Comparison of ENCODE assay signal across 21 mouse cellular contexts in the genomic region with DNA sequence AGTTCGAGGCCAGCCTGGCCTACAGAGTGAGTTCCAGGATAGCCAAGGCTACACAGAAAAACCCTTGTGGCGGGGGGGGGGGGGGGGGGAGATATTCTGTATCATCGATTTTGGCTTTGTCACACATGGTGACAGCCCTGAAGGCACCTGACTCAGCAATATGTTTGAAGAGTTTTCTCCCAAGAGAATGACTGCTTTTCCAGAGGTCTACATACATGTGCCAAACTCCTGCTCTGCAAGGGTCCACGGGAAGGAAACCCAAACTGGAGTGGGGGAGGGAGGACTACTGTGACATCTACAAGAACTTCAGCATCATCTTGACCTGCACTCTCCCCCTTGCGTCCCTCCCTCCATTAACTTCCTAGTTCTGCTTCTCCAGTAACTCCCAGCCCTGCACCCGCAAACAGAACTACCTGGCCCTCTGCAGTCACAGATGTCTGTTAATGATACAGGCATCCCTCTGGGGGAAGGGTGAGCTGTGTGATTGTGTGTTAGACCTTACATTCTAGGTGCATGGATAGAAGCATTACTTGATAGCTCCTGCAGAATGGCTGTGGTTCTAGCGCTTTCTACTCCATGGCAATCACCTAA. TPM values are rescaled to one million over a fixed set of nuclear protein-coding genes. Genes with fewer than 3 reads are reported as not detected.
DNase-seq lines count a peak whose midpoint lies in the region; ATAC-seq and TF ChIP-seq lines count a peak whose summit lies in the region.
"Had no signal": no experiment of that assay in that cellular context is flagged by ENCODE, and none has a peak within 500 bp of the region (broad histone marks: within the 10 kb centered on the region; RNA-seq: fewer than 3 reads in every experiment).

No protein-coding gene starts in this region.

- H3K27ac ChIP-seq in heart, embryonic 12.5 days (ENCODE audit: poor library complexity, severe bottlenecking), result peak overlapping the region; percentile 45
- H3K27ac ChIP-seq in liver, embryonic 11.5 days (ENCODE audit: low read depth, low read length), result no peak overlapping the region
- H3K27ac ChIP-seq in MEL (ENCODE audit: control insufficient read depth, low read depth, low read length), result peak overlapping the region; percentile 95
- peak overlapping the region; percentile 98 for H3K27ac ChIP-seq in small intestine, adult 2 months (ENCODE audit: insufficient read depth, low read depth, low read length)
- no peak overlapping the region for H3K27ac ChIP-seq in forebrain, embryonic 15.5 days (replicated peaks)
- H3K27ac ChIP-seq: embryonic facial prominence, embryonic 15.5 days; heart, adult 2 months; limb, embryonic 15.5 days; midbrain, embryonic 15.5 days; neural tube, embryonic 12.5 days had no signal

- no peak for TF ChIP-seq RAD21 in MEL (IDR thresholded peaks at IDR 0.05; ENCODE audit: low read depth, low read length)

- H3K9ac ChIP-seq in heart, embryonic 12.5 days, result no peak overlapping the region
- H3K9ac ChIP-seq in liver, embryonic 11.5 days (ENCODE audit: low read depth, low read length), result no peak overlapping the region
- H3K9ac ChIP-seq in MEL (ENCODE audit: control insufficient read depth, low read depth, low read length, poor library complexity, severe bottlenecking), result peak overlapping the region; percentile 7; the same call in 1 of the 2 replicates
- H3K9ac ChIP-seq in forebrain, embryonic 15.5 days (replicated peaks), result no peak overlapping the region
- H3K9ac ChIP-seq: embryonic facial prominence, embryonic 15.5 days; forebrain, postnatal 0 days; limb, embryonic 15.5 days; midbrain, embryonic 15.5 days; neural tube, embryonic 12.5 days had no signal

- H3K4me1 ChIP-seq in heart, embryonic 12.5 days (replicated peaks), result peaks cover 62% of the 10 kb centered on the region
- peaks cover 12% of the 10 kb centered on the region for H3K4me1 ChIP-seq in liver, embryonic 11.5 days (replicated peaks; ENCODE audit: control insufficient read depth, insufficient read depth, low read length)
- peaks cover 37 to 59% of the 10 kb centered on the region in 2 experiments for H3K4me1 ChIP-seq in MEL (ENCODE audit: control insufficient read depth in 1 of 2, insufficient read depth in 2 of 2, low read length in 2 of 2)
- peaks cover 49% of the 10 kb centered on the region; the same call in 1 of the 2 replicates for H3K4me1 ChIP-seq in small intestine, adult 2 months (ENCODE audit: control insufficient read depth, insufficient read depth, insufficient read length, low read length)
- H3K4me1 ChIP-seq in forebrain, embryonic 15.5 days, result no peaks in the 10 kb centered on the region
- H3K4me1 ChIP-seq: midbrain, embryonic 15.5 days had no signal

- no peaks in the 10 kb centered on the region for H3K9me3 ChIP-seq in heart, embryonic 12.5 days (replicated peaks)
- H3K9me3 ChIP-seq in liver, embryonic 11.5 days (ENCODE audit: control insufficient read depth, low read length), result no peaks in the 10 kb centered on the region
- no peaks in the 10 kb centered on the region for H3K9me3 ChIP-seq in MEL (replicated peaks; ENCODE audit: insufficient read depth, low read length)
- no peaks in the 10 kb centered on the region for H3K9me3 ChIP-seq in forebrain, embryonic 15.5 days
- H3K9me3 ChIP-seq: embryonic facial prominence, embryonic 15.5 days; limb, embryonic 15.5 days; midbrain, embryonic 15.5 days; neural tube, embryonic 12.5 days had no signal

- no peak overlapping the region for H3K4me2 ChIP-seq in heart, embryonic 12.5 days
- no peak overlapping the region for H3K4me2 ChIP-seq in liver, embryonic 11.5 days
- H3K4me2 ChIP-seq in forebrain, embryonic 15.5 days (replicated peaks), result no peak overlapping the region
- H3K4me2 ChIP-seq: embryonic facial prominence, embryonic 15.5 days; limb, embryonic 15.5 days; midbrain, embryonic 15.5 days; neural tube, embryonic 12.5 days had no signal

- DNase-seq in heart, adult 18-20 months, result no peak
- no peak for DNase-seq in liver, embryonic 11.5 days (ENCODE audit: low spot score)
- DNase-seq in liver, result no peak
- peak; percentile 79 for DNase-seq in MEL (ENCODE audit: low read depth, low spot score)
- no peak for DNase-seq in lung, postnatal 25 days (ENCODE audit: low spot score)
- DNase-seq: adrenal gland, postnatal 25 days; cerebellum, adult 9-11 months; forebrain, postnatal 0 days; gastrocnemius, postnatal 14 days; heart, adult 2 months; left cerebral cortex, postnatal 4 days; right cerebral cortex, postnatal 25 days had no signal

- 0 out of 2 replicates have a peak, but pooled peaks cover 4% of the 10 kb centered on the region for H3K36me3 ChIP-seq in heart, embryonic 12.5 days
- no peaks in the 10 kb centered on the region for H3K36me3 ChIP-seq in liver, embryonic 11.5 days (ENCODE audit: control insufficient read depth, insufficient read depth, low read length)
- peaks cover 5 to 63% of the 10 kb centered on the region in 2 experiments for H3K36me3 ChIP-seq in MEL (ENCODE audit: control insufficient read depth in 1 of 2, insufficient read depth in 2 of 2, low read length in 2 of 2)
- H3K36me3 ChIP-seq in small intestine, adult 2 months (ENCODE audit: control insufficient read depth, insufficient read depth, low read length), result peaks cover 17% of the 10 kb centered on the region
- no peaks in the 10 kb centered on the region for H3K36me3 ChIP-seq in forebrain, embryonic 15.5 days
- H3K36me3 ChIP-seq: embryonic facial prominence, embryonic 15.5 days; limb, embryonic 15.5 days; midbrain, embryonic 15.5 days; neural tube, embryonic 12.5 days had no signal

- H3K27me3 ChIP-seq in heart, embryonic 12.5 days (replicated peaks), result no peaks in the 10 kb centered on the region
- H3K27me3 ChIP-seq in liver, embryonic 11.5 days (replicated peaks; ENCODE audit: control insufficient read depth, insufficient read depth, low read length), result no peaks in the 10 kb centered on the region
- H3K27me3 ChIP-seq in MEL (ENCODE audit: control insufficient read depth in 1 of 2, insufficient read depth in 2 of 2, low read length in 2 of 2), result no peaks in the 10 kb centered on the region
- H3K27me3 ChIP-seq in small intestine, adult 2 months (ENCODE audit: control insufficient read depth, insufficient read depth, low read length), result no peaks in the 10 kb centered on the region
- no peaks in the 10 kb centered on the region for H3K27me3 ChIP-seq in forebrain, embryonic 15.5 days
- H3K27me3 ChIP-seq: embryonic facial prominence, embryonic 15.5 days; limb, embryonic 15.5 days; midbrain, embryonic 15.5 days; neural tube, embryonic 12.5 days had no signal

- peaks cover 9% of the 10 kb centered on the region for H3K79me2 ChIP-seq in MEL (ENCODE audit: control insufficient read depth, insufficient read depth, low read length, poor library complexity)

- no peak for TF ChIP-seq POLR2A in MEL (IDR thresholded peaks at IDR 0.05; ENCODE audit: control insufficient read depth in 1 of 2, insufficient read depth in 1 of 2, low read depth in 1 of 2, low read length in 2 of 2, poor library complexity in 1 of 2)
- no peak for TF ChIP-seq POLR2A in small intestine, adult 2 months (IDR thresholded peaks at IDR 0.05; ENCODE audit: low read depth, low read length)

- no peak for TF ChIP-seq CTCF in MEL (IDR thresholded peaks at IDR 0.05 in 2 of 3, conservative IDR thresholded peaks at IDR 0.05 in 1 of 3; ENCODE audit: control insufficient read depth in 1 of 3, insufficient read depth in 1 of 3, low read depth in 2 of 3, low read length in 3 of 3, poor library complexity in 1 of 3, severe bottlenecking in 1 of 3)
- TF ChIP-seq CTCF in small intestine, adult 2 months (IDR thresholded peaks at IDR 0.05; ENCODE audit: extremely low read depth, insufficient read length, insufficient replicate concordance, low read depth, low read length), result no peak

- WGBS in heart, embryonic 12.5 days, result 73% methylated on average over 7 of the region's 7 CpGs
- WGBS in liver, embryonic 11.5 days, result 75% methylated on average over 7 of the region's 7 CpGs
- 79% methylated on average over 7 of the region's 7 CpGs for WGBS in small intestine, adult 2 months
- 88% methylated on average over 7 of the region's 7 CpGs for WGBS in forebrain, embryonic 15.5 days

- H3K4me3 ChIP-seq in heart, embryonic 12.5 days, result no peak overlapping the region
- H3K4me3 ChIP-seq in liver, embryonic 11.5 days (ENCODE audit: low read depth, low read length), result no peak overlapping the region
- no peak overlapping the region for H3K4me3 ChIP-seq in MEL (ENCODE audit: control insufficient read depth in 1 of 2, insufficient read depth in 1 of 2, low read depth in 2 of 2, low read length in 2 of 2)
- H3K4me3 ChIP-seq in small intestine, adult 2 months (ENCODE audit: low read depth, low read length), result no peak overlapping the region
- no peak overlapping the region for H3K4me3 ChIP-seq in forebrain, embryonic 15.5 days
- H3K4me3 ChIP-seq: embryonic facial prominence, embryonic 15.5 days; heart, adult 2 months; limb, embryonic 15.5 days; midbrain, embryonic 15.5 days; neural tube, embryonic 12.5 days had no signal

- TF ChIP-seq EP300 in MEL (IDR thresholded peaks at IDR 0.05; ENCODE audit: low read depth in 1 of 2, low read length in 2 of 2), result peak; percentile 79 to 80

- no peak for ATAC-seq in heart, embryonic 12.5 days (ENCODE audit: insufficient number of reproducible peaks, low FRiP score)
- 0 out of 2 replicates have a peak, but pooled peaks have one; percentile 24 for ATAC-seq in liver, embryonic 11.5 days (replicated peaks; ENCODE audit: low FRiP score)
- ATAC-seq in forebrain, embryonic 15.5 days (replicated peaks), result no peak
- ATAC-seq: CD4-positive, CD25-positive, alpha-beta regulatory T cell, adult 4 months; forebrain, postnatal 0 days; hindbrain, embryonic 16.5 days; midbrain, embryonic 15.5 days had no signal

TF ChIP-seq in MEL, 35 proteins besides CTCF, POLR2A, EP300 and RAD21 (continues in another document):
- TF ChIP-seq MEF2A (IDR thresholded peaks at IDR 0.05; ENCODE audit: extremely low read depth, insufficient replicate concordance, low read depth, low read length, poor library complexity, severe bottlenecking), result no peak
- peak; percentile 45; the same call in 1 of the 2 replicates for TF ChIP-seq GATA1 (IDR thresholded peaks at IDR 0.05; ENCODE audit: low read depth, low read length)
- TF ChIP-seq NELFE (IDR thresholded peaks at IDR 0.05; ENCODE audit: low read depth, low read length), result no peak
- no peak for TF ChIP-seq POLR2AphosphoS5 (IDR thresholded peaks at IDR 0.05; ENCODE audit: borderline replicate concordance, low read depth, low read length)
- TF ChIP-seq RCOR1 (IDR thresholded peaks at IDR 0.05; ENCODE audit: low read depth, low read length), result peak; percentile 16; the same call in 1 of the 2 replicates
- peak; percentile 86 for TF ChIP-seq TAL1 (IDR thresholded peaks at IDR 0.05; ENCODE audit: low read length)

RNA-seq across cellular contexts. Expression of gene Pfkp, which starts 10.9 kb away (rescaled TPM):
- 193 and 196 TPM in 2 replicates for polyA plus RNA-seq in heart, embryonic 12.5 days (2016; fragmentation: Nextera tagmentation; extraction: Ambion mirVana)
- total RNA-seq in heart, adult 18-20 months (2021), result 10 to 100 TPM; 34.3 to 38.6 TPM
- polyA plus RNA-seq in liver, embryonic 11.5 days (2014; fragmentation: Nextera tagmentation; extraction: Ambion mirVana), result 27.4 and 31.2 TPM in 2 replicates
- total RNA-seq in MEL (2012; rRNA removed), result 53.3 and 103 TPM in 2 replicates
- polyA plus RNA-seq in MEL (2012; ENCODE audit: insufficient read depth in 1 of 2, insufficient read length in 2 of 2, low read depth in 1 of 2, low replicate concordance in 2 of 2, missing spikeins in 1 of 2), result 100 to 1,000 TPM in 1 of 2 experiments, not detected in 1; 175 TPM
- polyA plus RNA-seq in small intestine, adult 2 months (2012; rRNA removed), result 37.4 and 159 TPM in 2 replicates
- polyA plus RNA-seq in forebrain, embryonic 15.5 days (2015; fragmentation: Nextera tagmentation; extraction: Ambion mirVana), result 163 and 165 TPM in 2 replicates

Comparison
In these comparisons a context has a peak if more than half of its experiments do, and no peak if none do; other contexts are left out.
1. H3K27ac ChIP-seq: peak in heart, embryonic 12.5 days (single experiment), MEL (single experiment) and small intestine, adult 2 months (single experiment); none in liver, embryonic 11.5 days (single experiment) and forebrain, embryonic 15.5 days (single experiment).